Mouse (Mus musculus) midbrain, embryonic 11.5 days (tissue): Measurements from ENCODE around the gene Josd2. TPM values are rescaled to one million over a fixed set of nuclear protein-coding genes. Genes with fewer than 3 reads are reported as not detected.

Experiments
- ATAC-seq: fragments of 200-750 bp; cut with Nextera tagmentation; 2 replicates; pipeline ENCODE4 v1.8.0; 2017; ENCODE audit warnings: moderate TSS enrichment, moderate library complexity; ENCODE audit not compliant: low FRiP score
- DNase-seq: peaks from one replicate; pipeline ENCODE4 v3.0.0; 2015; ENCODE audit warnings: low spot score; ENCODE audit errors: missing footprints
- H3K27ac ChIP-seq: fragments of 300-500 bp; sonication (generic); 2 replicates; pipeline ENCODE4 v1.5.1; 2014; ENCODE audit warnings: low read depth, low read length
- H3K27me3 ChIP-seq: fragments of 300-500 bp; sonication (generic); 2 replicates; pipeline ENCODE4 v1.6.1; 2014; ENCODE audit warnings: mild to moderate bottlenecking, low read length, moderate library complexity, mixed read lengths; ENCODE audit not compliant: control insufficient read depth, insufficient read depth
- H3K36me3 ChIP-seq: fragments of 300-500 bp; sonication (generic); 2 replicates; pipeline ENCODE4 v1.6.1; 2014; ENCODE audit warnings: mild to moderate bottlenecking, low read length, moderate library complexity, mixed read lengths; ENCODE audit not compliant: control insufficient read depth, insufficient read depth
- H3K4me1 ChIP-seq: fragments of 300-500 bp; sonication (generic); 2 replicates; pipeline ENCODE4 v1.6.1; 2014; ENCODE audit warnings: low read length; ENCODE audit not compliant: control insufficient read depth, insufficient read depth
- H3K4me2 ChIP-seq: fragments of 300-500 bp; sonication (generic); 2 replicates; pipeline ENCODE4 v1.6.1; 2014; ENCODE audit warnings: mild to moderate bottlenecking, moderate library complexity
- H3K4me3 ChIP-seq: fragments of 300-500 bp; sonication (generic); 2 replicates; pipeline ENCODE4 v1.5.1; 2014; ENCODE audit warnings: low read depth, low read length
- H3K9ac ChIP-seq: fragments of 300-500 bp; sonication (generic); 2 replicates; pipeline ENCODE4 v1.6.1; 2014; ENCODE audit warnings: low read length
- H3K9me3 ChIP-seq: fragments of 300-500 bp; sonication (generic); 2 replicates; pipeline ENCODE4 v1.6.1; 2016; ENCODE audit warnings: low read length; ENCODE audit not compliant: control insufficient read depth
- whole genome bisulfite sequencing: fragments of 180-500 bp; shearing (Covaris S2); extraction: QIAGEN DNeasy Blood & Tissue Kit; methylation state at CpG from one replicate; pipeline ENCODE4 v1.1.7; 2014; 5-methylcytosine and 5-hydroxymethylcytosine counted together
- polyA plus RNA-seq: library from polyadenylated mRNA; unstranded; fragments of >200 nt; fragmentation: Nextera tagmentation; extraction: Ambion mirVana; gene quantifications from 2 replicates; pipeline ENCODE4 v1.2.1, GENCODE M21; 2014

The Josd2 gene
- polyA plus RNA-seq, 1 experiment from 2014 or later, result 55.8 TPM

- ATAC-seq, result no peak
- Histone ChIP-seq H3K4me2 (peak overlapping the region; percentile 67), H3K9ac (peak overlapping the region; percentile 72; the same call in 1 of the 2 replicates), H3K9me3 (no peaks in the 10 kb centered on the region), H3K27me3 (no peaks in the 10 kb centered on the region), H3K27ac (peak overlapping the region; percentile 79), H3K4me3 (peak overlapping the region; percentile 55), H3K36me3 (no peaks in the 10 kb centered on the region), H3K4me1 (peaks cover 28% of the 10 kb centered on the region)
- 62% methylated on average over 15 of the region's 15 CpGs for WGBS
- peak; percentile 83 for DNase-seq
Measured at GRCm38 (mm10) chr7:44468644-44469285, 985 bp downstream of the Josd2 start.

- ATAC-seq, result no peak
- no peaks in the 10 kb centered on the region for H3K9me3 ChIP-seq
- H3K36me3 ChIP-seq, result no peaks in the 10 kb centered on the region
- H3K4me2 ChIP-seq, result no peak overlapping the region
- no peaks in the 10 kb centered on the region for H3K27me3 ChIP-seq
- no peak overlapping the region for H3K4me3 ChIP-seq
- DNase-seq, result peak; percentile 81
- WGBS, result 93% methylated on average over 16 of the region's 16 CpGs
- H3K4me1 ChIP-seq, result peaks cover 24% of the 10 kb centered on the region
- H3K27ac ChIP-seq, result peak overlapping the region; percentile 16; the same call in 1 of the 2 replicates
- no peak overlapping the region for H3K9ac ChIP-seq
Measured at GRCm38 (mm10) chr7:44469677-44470675, 2.2 kb downstream of the Josd2 start.

GRCm38 (mm10) chr7:44470696-44471612 is 3.2 kb downstream of the Josd2 start:
- H3K4me2 ChIP-seq, result no peak overlapping the region
- H3K9me3 ChIP-seq, result no peaks in the 10 kb centered on the region
- H3K4me3 ChIP-seq, result no peak overlapping the region
- ATAC-seq, result no peak
- no peak overlapping the region for H3K27ac ChIP-seq
- H3K4me1 ChIP-seq, result peaks cover 21% of the 10 kb centered on the region
- 84% methylated on average over 16 of the region's 16 CpGs for WGBS
- no peak overlapping the region for H3K9ac ChIP-seq
- H3K27me3 ChIP-seq, result no peaks in the 10 kb centered on the region
- no peaks in the 10 kb centered on the region for H3K36me3 ChIP-seq
- peak; percentile 62 for DNase-seq

- Histone ChIP-seq H3K4me3 (no peak overlapping the region), H3K9me3 (no peaks in the 10 kb centered on the region), H3K27me3 (no peaks in the 10 kb centered on the region), H3K9ac (no peak overlapping the region), H3K4me2 (no peak overlapping the region), H3K36me3 (no peaks in the 10 kb centered on the region), H3K27ac (no peak overlapping the region), H3K4me1 (peaks cover 19% of the 10 kb centered on the region)
- DNase-seq, result no peak
- no peak for ATAC-seq
- 45% methylated on average over 6 of the region's 6 CpGs for WGBS
Measured at GRCm38 (mm10) chr7:44471880-44472557, 4.2 kb downstream of the Josd2 start.

DNA sequence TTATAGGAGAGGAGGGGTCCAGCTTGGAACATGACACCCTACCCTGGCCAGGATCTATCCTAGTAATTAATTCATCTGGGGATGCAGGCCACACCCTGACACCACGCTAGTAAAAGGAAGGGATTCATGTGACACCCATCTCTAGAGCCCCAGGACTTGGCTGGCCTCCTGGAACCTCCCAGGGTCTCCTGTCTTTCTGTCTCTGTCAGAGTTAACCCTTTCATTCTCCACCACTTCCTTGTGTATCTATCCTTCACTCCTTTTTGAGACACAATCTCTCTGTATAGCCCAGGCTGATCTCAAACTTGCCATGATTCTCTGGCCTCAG is 4.7 kb downstream of the Josd2 start:
- Histone ChIP-seq H3K4me1 (peaks cover 19% of the 10 kb centered on the region), H3K9ac (no peak overlapping the region), H3K27me3 (no peaks in the 10 kb centered on the region), H3K27ac (no peak overlapping the region), H3K4me2 (no peak overlapping the region), H3K36me3 (no peaks in the 10 kb centered on the region), H3K4me3 (no peak overlapping the region), H3K9me3 (no peaks in the 10 kb centered on the region)
- no peak for ATAC-seq
- DNase-seq, result peak; percentile 81
- 20% methylated on average over 1 of the region's 1 CpGs for WGBS

DNA sequence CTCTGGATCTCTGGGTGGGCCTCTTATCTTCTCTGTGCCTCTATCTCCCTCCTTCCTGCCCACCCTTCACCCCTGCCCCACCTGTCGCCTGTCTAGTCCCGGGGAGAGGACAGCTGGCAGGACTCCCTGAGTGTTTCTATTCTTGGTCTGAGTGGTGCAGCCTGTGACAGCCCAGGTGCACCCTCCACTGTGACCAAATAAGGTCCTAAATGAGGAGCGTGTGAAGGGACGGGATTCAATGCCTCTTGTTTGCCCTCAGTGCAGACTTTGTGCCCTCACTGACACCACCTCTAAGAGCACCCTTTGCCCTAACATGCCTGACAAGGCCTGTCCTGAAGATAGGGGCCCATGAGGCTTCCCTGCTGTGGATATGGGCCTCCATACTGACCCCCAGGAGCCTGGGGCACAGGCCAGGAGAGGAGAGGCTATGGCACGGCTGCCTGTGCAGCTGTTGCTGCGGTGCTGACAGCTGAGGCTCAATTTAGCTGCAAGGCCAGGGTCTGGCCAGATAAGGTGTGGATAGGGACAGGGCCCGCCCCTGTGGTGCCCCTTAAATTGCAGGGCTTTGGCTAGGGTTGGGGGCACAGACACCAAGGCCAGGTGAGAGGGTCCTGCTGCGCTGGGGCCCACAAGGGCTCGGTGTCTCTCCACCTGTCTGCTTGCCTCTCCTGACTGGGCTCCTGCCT is 5.3 kb downstream of the Josd2 start:
- Histone ChIP-seq H3K4me1 (peaks cover 19% of the 10 kb centered on the region), H3K27ac (no peak overlapping the region), H3K9ac (no peak overlapping the region), H3K9me3 (no peaks in the 10 kb centered on the region), H3K36me3 (no peaks in the 10 kb centered on the region), H3K27me3 (no peaks in the 10 kb centered on the region; the same call in 1 of the 2 replicates), H3K4me3 (no peak overlapping the region), H3K4me2 (no peak overlapping the region)
- DNase-seq (peak; percentile 77), ATAC-seq (no peak)
- WGBS, result 63% methylated on average over 9 of the region's 9 CpGs

DNA sequence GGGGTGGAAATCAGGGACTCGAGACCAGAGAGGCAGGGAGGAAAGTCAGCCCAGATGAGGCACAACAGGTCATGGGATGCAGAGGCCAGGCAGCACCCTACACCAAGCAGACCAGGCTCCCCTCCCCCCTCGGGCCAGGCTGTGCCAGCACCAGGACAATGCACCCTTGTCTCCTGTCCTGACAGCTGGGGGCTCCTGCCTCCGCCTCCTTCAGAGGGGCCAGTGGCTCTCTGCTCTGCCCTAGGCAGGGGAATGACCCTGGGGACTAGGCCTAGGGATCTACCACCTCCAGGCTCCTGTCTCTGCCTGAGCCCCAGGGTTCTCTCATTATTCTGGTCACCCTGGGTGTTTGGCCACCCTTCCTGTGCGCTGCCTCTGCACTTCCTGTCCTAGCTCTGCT is 6.6 kb downstream of the Josd2 start:
- DNase-seq (peak; percentile 86), ATAC-seq (peak; percentile 77)
- WGBS, result 34% methylated on average over 4 of the region's 4 CpGs
- no peaks in the 10 kb centered on the region for H3K9me3 ChIP-seq
- H3K27me3 ChIP-seq, result no peaks in the 10 kb centered on the region; the same call in 1 of the 2 replicates
- peak overlapping the region; percentile 5; the same call in 1 of the 2 replicates for H3K27ac ChIP-seq
- peak overlapping the region; percentile 44 for H3K9ac ChIP-seq
- no peak overlapping the region for H3K4me3 ChIP-seq
- H3K4me2 ChIP-seq, result no peak overlapping the region
- H3K36me3 ChIP-seq, result no peaks in the 10 kb centered on the region
- peaks cover 9% of the 10 kb centered on the region for H3K4me1 ChIP-seq
